Mouse (Mus musculus) heart, postnatal 0 days (tissue): ENCODE measurements around the gene Ermap. TPM values are rescaled to one million over a fixed set of nuclear protein-coding genes. Genes with fewer than 3 reads are reported as not detected.

Experiments used
- ATAC-seq: fragments of 200-750 bp; cut with Nextera tagmentation; 2 replicates; pipeline ENCODE4 v1.8.0; 2017; ENCODE audit warnings: low read depth, moderate number of reproducible peaks, moderate library complexity; ENCODE audit not compliant: insufficient read depth
- DNase-seq: peaks from one replicate; pipeline ENCODE4 v3.0.0-alpha.2; 2016; ENCODE audit warnings: low spot score
- H3K27ac ChIP-seq: fragments of 300-500 bp; sonication (generic); 2 replicates; pipeline ENCODE4 v1.5.1; 2014; ENCODE audit warnings: low read depth, mild to moderate bottlenecking
- H3K27me3 ChIP-seq: fragments of 300-500 bp; sonication (generic); 2 replicates; pipeline ENCODE4 v1.6.1; 2014; ENCODE audit warnings: low read length, mixed read lengths; ENCODE audit not compliant: control insufficient read depth, insufficient read depth
- H3K36me3 ChIP-seq: fragments of 300-500 bp; sonication (generic); replicated peaks from 2 replicates; pipeline ENCODE4 v1.6.1; 2014; ENCODE audit warnings: low read length, mixed read lengths; ENCODE audit not compliant: control insufficient read depth, insufficient read depth
- H3K4me1 ChIP-seq: fragments of 300-500 bp; sonication (generic); 2 replicates; pipeline ENCODE4 v1.6.1; 2014; ENCODE audit warnings: antibody characterized with exemption; ENCODE audit not compliant: control insufficient read depth, insufficient read depth
- H3K4me2 ChIP-seq: fragments of 300-500 bp; sonication (generic); 2 replicates; pipeline ENCODE4 v1.6.1; 2014; ENCODE audit warnings: low read depth, mild to moderate bottlenecking, low read length, moderate library complexity
- H3K4me3 ChIP-seq: fragments of 300-500 bp; sonication (generic); 2 replicates; pipeline ENCODE4 v1.5.1; 2014; ENCODE audit warnings: low read depth, low read length
- H3K9ac ChIP-seq: fragments of 300-500 bp; sonication (generic); replicated peaks from 2 replicates; pipeline ENCODE4 v1.6.1; 2014; ENCODE audit warnings: low read depth, low read length, mixed read lengths
- H3K9me3 ChIP-seq: fragments of 300-500 bp; sonication (generic); replicated peaks from 2 replicates; pipeline ENCODE4 v1.6.1; 2016; ENCODE audit warnings: low read length; ENCODE audit not compliant: control insufficient read depth
- CTCF ChIP-seq: IDR thresholded peaks from 2 replicates; pipeline ENCODE4 v1.5.1; 2016; ENCODE audit warnings: antibody characterized with exemption, control low read depth, low read depth
- EP300 ChIP-seq: IDR thresholded peaks from 2 replicates; pipeline ENCODE4 v1.6.1; 2016; ENCODE audit warnings: antibody characterized with exemption, low read depth
- WGBS: fragments of 180-500 bp; shearing (Covaris S2); extraction: QIAGEN DNeasy Blood & Tissue Kit; methylation state at CpG from one replicate; pipeline ENCODE4 v1.1.7; 2014; 5-methylcytosine and 5-hydroxymethylcytosine counted together
- polyA plus RNA-seq: library from polyadenylated mRNA; unstranded; fragments of >200 nt; fragmentation: Nextera tagmentation; extraction: Ambion mirVana; gene quantifications from 2 replicates; pipeline ENCODE4 v1.2.1, GENCODE M21; 2015
- total RNA-seq: library from RNA; depleted of rRNA; stranded (reverse); fragments of >200 nt; gene quantifications from 2 replicates; pipeline ENCODE4 v1.2.3, GENCODE M21; 2014; ENCODE audit warnings: low replicate concordance

Gene Ermap
- total and polyA plus RNA-seq, 2 experiments from 2014 or later, result 0.57 TPM; not detected in 1

- TF ChIP-seq CTCF (peak; percentile 64), EP300 (no peak)
- H3K4me2 ChIP-seq, result peak overlapping the region; percentile 40
- no peaks in the 10 kb centered on the region for H3K9me3 ChIP-seq
- H3K27me3 ChIP-seq, result no peaks in the 10 kb centered on the region
- DNase-seq (peak; percentile 66), ATAC-seq (peak; percentile 81)
- H3K9ac ChIP-seq, result no peak overlapping the region
- 0 out of 2 replicates have a peak, but pooled peaks cover 3% of the 10 kb centered on the region for H3K4me1 ChIP-seq
- H3K4me3 ChIP-seq, result peak overlapping the region; percentile 17; the same call in 1 of the 2 replicates
- H3K27ac ChIP-seq, result no peak overlapping the region
- WGBS, result 38% methylated on average over 24 of the region's 24 CpGs
- peaks cover 9% of the 10 kb centered on the region for H3K36me3 ChIP-seq
Measured at GRCm38 (mm10) chr4:119142230-119142871, 47.5 kb downstream of the Ermap start.

DNA sequence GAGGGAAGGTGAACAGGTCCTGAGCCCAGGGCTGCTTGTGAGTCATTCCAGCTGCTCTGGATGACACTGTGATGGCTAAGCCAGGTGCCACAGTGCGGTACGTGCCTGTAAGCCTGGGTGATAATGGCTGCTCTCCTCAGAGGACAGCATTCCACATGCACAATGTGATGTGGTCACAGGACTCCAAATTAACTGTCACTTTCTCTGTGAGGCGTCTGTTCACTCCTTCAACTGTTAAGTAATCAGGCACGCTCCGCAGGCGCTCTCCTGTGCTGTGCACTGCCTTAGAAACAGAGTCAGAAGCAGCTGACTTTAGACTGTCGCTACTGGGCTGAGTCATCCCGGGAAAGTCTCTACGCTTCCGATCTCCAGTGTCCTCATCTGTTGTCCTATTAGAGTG is 48.6 kb downstream of the Ermap start:
- 31% methylated on average over 10 of the region's 10 CpGs for WGBS
- Histone ChIP-seq H3K9me3 (no peaks in the 10 kb centered on the region), H3K27ac (no peak overlapping the region), H3K4me1 (0 out of 2 replicates have a peak, but pooled peaks cover 3% of the 10 kb centered on the region), H3K4me3 (no peak overlapping the region), H3K9ac (no peak overlapping the region), H3K4me2 (no peak overlapping the region), H3K27me3 (no peaks in the 10 kb centered on the region), H3K36me3 (peaks cover 20% of the 10 kb centered on the region)
- DNase-seq (no peak), ATAC-seq (peak; percentile 17; the same call in 1 of the 2 replicates)
- peak; percentile 30; the same call in 1 of the 2 replicates for TF ChIP-seq EP300
- TF ChIP-seq CTCF, result no peak

DNA sequence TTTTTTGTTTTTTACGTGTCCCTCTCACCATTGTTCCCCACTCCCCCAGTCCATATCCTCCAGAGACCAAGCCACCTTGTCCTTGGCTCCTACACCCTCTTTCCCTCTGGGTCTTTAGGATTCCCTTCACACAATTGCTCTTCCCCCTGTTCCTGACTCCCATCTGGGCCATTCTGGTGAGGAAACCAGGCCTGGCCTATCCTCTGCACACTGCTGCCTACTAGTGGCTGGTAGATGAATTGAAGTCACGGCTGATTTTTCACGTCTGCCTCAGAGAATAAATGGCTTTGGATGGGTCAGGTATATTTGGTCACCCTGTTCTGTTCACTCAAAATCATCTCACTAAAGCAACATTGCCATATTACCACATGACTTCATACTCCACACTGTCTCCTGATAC is 49.7 kb downstream of the Ermap start:
- H3K9me3 ChIP-seq, result no peaks in the 10 kb centered on the region
- ATAC-seq (no peak), DNase-seq (no peak)
- no peaks in the 10 kb centered on the region for H3K27me3 ChIP-seq
- H3K36me3 ChIP-seq, result peaks cover 31% of the 10 kb centered on the region
- no peak for TF ChIP-seq EP300
- peak; percentile 76 for TF ChIP-seq CTCF
- H3K9ac ChIP-seq, result no peak overlapping the region
- H3K4me2 ChIP-seq, result no peak overlapping the region
- no peak overlapping the region for H3K4me3 ChIP-seq
- WGBS, result 47% methylated on average over 3 of the region's 3 CpGs
- no peak overlapping the region for H3K27ac ChIP-seq
- 0 out of 2 replicates have a peak, but pooled peaks cover 3% of the 10 kb centered on the region for H3K4me1 ChIP-seq

DNA sequence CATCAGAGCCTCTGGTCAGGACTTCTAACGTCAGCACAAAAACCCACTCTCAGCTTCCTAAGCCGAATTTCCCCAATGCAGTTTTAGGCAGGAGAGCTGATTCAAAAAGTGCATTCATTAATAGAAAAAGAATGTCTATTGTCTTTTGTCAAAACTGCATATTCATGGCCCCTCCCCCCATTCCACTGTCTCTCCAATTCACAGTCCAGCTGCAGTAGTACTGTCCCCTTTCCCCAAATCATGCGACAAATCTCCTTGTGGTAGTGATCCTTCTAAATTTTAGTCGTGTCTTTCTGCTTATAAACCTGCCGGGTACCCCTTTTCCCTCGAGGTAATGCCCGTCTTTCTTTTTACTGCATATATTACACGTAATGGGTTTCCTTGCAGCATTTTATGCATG is 51.0 kb downstream of the Ermap start:
- Histone ChIP-seq H3K4me2 (no peak overlapping the region), H3K27me3 (no peaks in the 10 kb centered on the region), H3K4me3 (no peak overlapping the region), H3K9me3 (no peaks in the 10 kb centered on the region), H3K27ac (no peak overlapping the region), H3K9ac (no peak overlapping the region), H3K4me1 (0 out of 2 replicates have a peak, but pooled peaks cover 3% of the 10 kb centered on the region), H3K36me3 (peaks cover 45% of the 10 kb centered on the region)
- WGBS, result 61% methylated on average over 8 of the region's 8 CpGs
- DNase-seq (no peak), ATAC-seq (no peak)
- TF ChIP-seq EP300 (no peak), CTCF (no peak)

GRCm38 (mm10) chr4:119138171-119138570 is 51.6 kb downstream of the Ermap start:
- WGBS, result 37% methylated on average over 18 of the region's 18 CpGs
- peaks cover 51% of the 10 kb centered on the region for H3K36me3 ChIP-seq
- no peak overlapping the region for H3K9ac ChIP-seq
- H3K27me3 ChIP-seq, result no peaks in the 10 kb centered on the region
- H3K9me3 ChIP-seq, result no peaks in the 10 kb centered on the region
- 0 out of 2 replicates have a peak overlapping the region, but pooled peaks have one; percentile 7 for H3K4me2 ChIP-seq
- no peak for DNase-seq
- H3K27ac ChIP-seq, result no peak overlapping the region
- TF ChIP-seq CTCF, result no peak
- no peak for TF ChIP-seq EP300
- ATAC-seq, result peak; percentile 53
- H3K4me3 ChIP-seq, result no peak overlapping the region
- H3K4me1 ChIP-seq, result 0 out of 2 replicates have a peak, but pooled peaks cover 3% of the 10 kb centered on the region
